Mouse (Mus musculus) forelimb bud, embryonic 11.5 days (tissue): Measurements from ENCODE around the gene Slc41a1.

Source experiments
- DNase-seq: peaks from one replicate; pipeline ENCODE4 v3.0.0-alpha.2; 2012; ENCODE audit warnings: low read depth, low spot score

Slc41a1 gene

DNA sequence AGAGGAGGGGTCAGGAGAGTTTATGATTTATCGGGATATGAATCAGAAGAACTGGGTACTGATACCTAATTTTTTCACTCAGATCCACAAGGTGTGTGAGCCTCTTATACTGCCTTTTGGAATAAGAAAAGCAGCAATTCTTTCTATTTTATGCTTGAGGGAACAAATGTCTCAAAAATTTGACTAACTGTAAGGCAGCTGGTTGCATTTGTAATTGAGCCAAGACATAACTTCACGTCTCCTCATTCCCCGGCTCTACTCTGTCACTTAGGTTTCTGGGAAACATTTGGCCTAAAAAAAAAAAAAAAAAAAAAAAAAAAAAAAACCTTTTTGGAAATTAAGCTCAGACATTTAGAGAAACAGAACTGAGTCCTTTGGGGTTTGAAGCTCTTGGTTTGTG, 59.3 kb downstream of the Slc41a1 start:
- DNase-seq = no peak

DNA sequence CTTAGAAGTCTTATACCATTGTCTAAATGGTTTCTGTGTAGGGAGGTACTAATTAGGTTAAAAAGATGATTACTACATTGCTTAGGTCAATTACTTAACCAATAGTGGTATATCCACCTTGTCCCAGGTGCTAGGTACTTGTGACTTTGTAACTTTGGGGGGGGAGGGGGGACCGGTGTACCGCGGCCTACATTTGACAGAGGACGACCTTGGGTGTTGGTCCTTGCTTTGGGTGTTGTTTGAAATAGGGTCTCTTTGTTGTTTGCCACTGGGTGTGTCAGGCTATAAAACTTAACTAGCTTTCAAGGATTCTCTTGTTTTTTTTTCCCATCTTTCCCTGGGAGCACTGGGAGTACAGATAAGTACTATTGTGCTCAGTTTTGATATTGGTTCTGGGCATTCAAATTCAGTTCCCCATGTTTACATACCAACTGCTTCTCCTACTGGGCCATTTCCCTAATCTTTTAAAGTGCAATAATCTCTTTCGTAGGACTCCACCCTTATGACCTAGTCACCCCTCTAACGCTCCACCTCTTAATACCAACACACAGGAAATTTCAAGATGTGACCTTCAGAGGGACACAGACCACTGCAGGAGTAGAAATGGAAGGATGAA, 62.9 kb downstream of the Slc41a1 start:
- no peak for DNase-seq

DNA sequence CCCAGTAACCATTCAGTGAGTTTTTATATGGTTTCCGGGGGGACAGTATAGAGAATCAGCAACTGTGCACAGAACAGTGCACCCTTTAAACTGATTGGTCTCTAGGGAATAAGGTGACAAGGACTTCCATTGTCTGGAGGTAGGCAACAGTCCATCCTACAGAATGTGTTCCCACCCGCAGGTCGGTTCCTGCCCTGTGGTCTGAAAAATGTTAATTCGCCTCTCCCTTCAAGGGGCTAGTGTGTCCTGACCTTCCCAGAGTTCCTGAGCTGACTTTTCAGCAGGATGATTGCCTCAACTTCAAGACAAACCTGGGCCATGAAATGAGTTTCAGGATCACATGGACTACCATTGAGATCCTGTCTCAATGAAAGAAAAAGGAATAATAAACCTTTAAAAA, 64.1 kb downstream of the Slc41a1 start:
- DNase-seq = no peak
